Mouse (Mus musculus) C2C12 (cell line): ENCODE results near the gene Lepr.

ENCODE experiments used
- CTCF ChIP-seq: IDR thresholded peaks from one replicate; pipeline ENCODE4 v1.5.1; 2011; ENCODE audit not compliant: control insufficient read depth, insufficient read depth, insufficient read length
- MYOG ChIP-seq: IDR thresholded peaks from one replicate; pipeline ENCODE4 v1.6.1; 2011; ENCODE audit not compliant: control insufficient read depth, insufficient read length; ENCODE audit errors: extremely low read depth

- TF ChIP-seq CTCF (no peak), MYOG (no peak)
Observed at GRCm38 (mm10) chr4:101760490-101760889, 43.3 kb downstream of the Lepr start.
